Mouse (Mus musculus) erythroblast, embryonic 14.5 days (primary cell): ENCODE results near the gene Btbd9. TPM values are rescaled to one million over a fixed set of nuclear protein-coding genes. Genes with fewer than 3 reads are reported as not detected.

ENCODE experiments used
- H3K27me3 ChIP-seq: 2 replicates; pipeline ENCODE4 v1.6.1; 2012; ENCODE audit warnings: inconsistent platforms; ENCODE audit not compliant: control insufficient read depth
- H3K36me3 ChIP-seq: 2 replicates; pipeline ENCODE4 v1.6.1; 2012; ENCODE audit warnings: mild to moderate bottlenecking, inconsistent platforms; ENCODE audit not compliant: control insufficient read depth
- H3K4me1 ChIP-seq: 2 replicates; pipeline ENCODE4 v1.6.1; 2012; ENCODE audit warnings: inconsistent platforms; ENCODE audit not compliant: control insufficient read depth
- H3K4me3 ChIP-seq: replicated peaks from 2 replicates; pipeline ENCODE3; 2012; ENCODE audit warnings: moderate library complexity, mild to moderate bottlenecking, inconsistent platforms
- H3K9me3 ChIP-seq: 2 replicates; pipeline ENCODE4 v1.6.1; 2012; ENCODE audit warnings: low read length, inconsistent platforms, mixed read lengths; ENCODE audit not compliant: control insufficient read depth
- GATA1 ChIP-seq: IDR thresholded peaks from 2 replicates; pipeline ENCODE4 v1.6.1; 2012; ENCODE audit warnings: low read length, inconsistent platforms, mixed read lengths
- TAL1 ChIP-seq: IDR thresholded peaks from 3 replicates; pipeline ENCODE4 v1.6.1; 2012; ENCODE audit warnings: low read length, inconsistent platforms, mixed read lengths
- polyA plus RNA-seq: library from polyadenylated mRNA; stranded (reverse); fragments of >175 nt; gene quantifications from 2 replicates; pipeline ENCODE4 v1.2.3, GENCODE M21; 2012

Btbd9 gene
- polyA plus RNA-seq, 1 experiment = 0.26 TPM

GRCm38 (mm10) chr17:30232698-30233097 is 343.6 kb downstream of the Btbd9 start:
- H3K4me3 ChIP-seq = no peak overlapping the region
- H3K36me3 ChIP-seq = no peaks in the 10 kb centered on the region
- no peaks in the 10 kb centered on the region for H3K27me3 ChIP-seq
- no peaks in the 10 kb centered on the region for H3K9me3 ChIP-seq
- no peak for TF ChIP-seq TAL1
- TF ChIP-seq GATA1 = no peak
- H3K4me1 ChIP-seq = no peaks in the 10 kb centered on the region

GRCm38 (mm10) chr17:30231483-30231882 is 344.8 kb downstream of the Btbd9 start:
- no peaks in the 10 kb centered on the region for H3K4me1 ChIP-seq
- no peaks in the 10 kb centered on the region for H3K36me3 ChIP-seq
- H3K9me3 ChIP-seq = no peaks in the 10 kb centered on the region
- H3K27me3 ChIP-seq = no peaks in the 10 kb centered on the region
- TF ChIP-seq GATA1 (no peak), TAL1 (no peak)
- H3K4me3 ChIP-seq = no peak overlapping the region

DNA sequence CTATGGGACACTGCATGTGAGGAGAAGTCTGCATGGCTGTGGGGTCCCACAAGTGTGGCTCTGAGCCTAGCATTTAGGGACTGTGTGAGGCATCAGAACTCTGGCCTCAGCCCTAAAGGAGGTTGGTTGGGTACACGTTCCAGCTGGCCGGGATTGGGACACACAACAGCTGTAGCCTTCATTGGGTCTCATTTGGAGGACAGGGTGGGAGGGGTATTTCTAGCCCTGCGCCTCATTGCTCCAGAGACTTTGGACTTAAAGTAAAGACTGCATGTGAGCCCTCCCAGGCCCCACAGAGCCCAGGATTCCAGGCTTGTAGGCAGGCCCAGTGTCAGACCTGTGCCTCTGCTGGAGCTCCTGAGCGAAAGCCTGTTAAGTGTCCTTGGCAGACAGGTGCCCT is 345.9 kb downstream of the Btbd9 start:
- Histone ChIP-seq H3K36me3 (no peaks in the 10 kb centered on the region), H3K27me3 (no peaks in the 10 kb centered on the region), H3K4me1 (no peaks in the 10 kb centered on the region), H3K4me3 (no peak overlapping the region), H3K9me3 (no peaks in the 10 kb centered on the region)
- TF ChIP-seq GATA1 (no peak), TAL1 (no peak)

GRCm38 (mm10) chr17:30228439-30229215 is 347.7 kb downstream of the Btbd9 start:
- H3K4me1 ChIP-seq = no peaks in the 10 kb centered on the region
- no peaks in the 10 kb centered on the region for H3K36me3 ChIP-seq
- H3K4me3 ChIP-seq = no peak overlapping the region
- H3K9me3 ChIP-seq = no peaks in the 10 kb centered on the region
- H3K27me3 ChIP-seq = no peaks in the 10 kb centered on the region
- no peak for TF ChIP-seq GATA1
- TF ChIP-seq TAL1 = no peak

GRCm38 (mm10) chr17:30225030-30225740 is 351.1 kb downstream of the Btbd9 start:
- Histone ChIP-seq H3K4me1 (no peaks in the 10 kb centered on the region), H3K36me3 (no peaks in the 10 kb centered on the region), H3K9me3 (no peaks in the 10 kb centered on the region), H3K27me3 (no peaks in the 10 kb centered on the region), H3K4me3 (no peak overlapping the region)
- TF ChIP-seq GATA1 (no peak), TAL1 (no peak)

GRCm38 (mm10) chr17:30222837-30223236 is 353.5 kb downstream of the Btbd9 start:
- no peak for TF ChIP-seq TAL1
- no peak for TF ChIP-seq GATA1
- Histone ChIP-seq H3K36me3 (no peaks in the 10 kb centered on the region), H3K4me3 (no peak overlapping the region), H3K9me3 (no peaks in the 10 kb centered on the region), H3K27me3 (no peaks in the 10 kb centered on the region), H3K4me1 (no peaks in the 10 kb centered on the region)

DNA sequence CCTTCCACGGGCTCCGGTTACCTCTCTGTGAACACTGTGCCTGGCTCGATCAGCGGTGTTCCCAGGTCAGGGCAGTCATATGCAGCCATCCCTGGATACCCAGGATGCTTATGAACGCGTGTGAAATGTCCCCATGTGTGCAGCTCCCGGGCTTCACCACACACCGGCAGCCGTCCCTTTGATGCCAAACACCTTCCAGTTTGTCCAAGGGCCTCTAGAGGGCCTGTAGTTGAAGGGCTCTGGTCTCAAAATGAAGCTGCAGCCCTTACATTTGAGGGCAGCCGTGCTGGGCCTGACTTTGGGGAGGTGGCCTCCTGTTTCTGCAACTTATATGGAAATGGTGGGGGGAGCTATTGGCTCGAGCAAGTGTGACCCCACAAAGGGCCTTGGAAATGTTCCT is 353.9 kb downstream of the Btbd9 start:
- H3K36me3 ChIP-seq = no peaks in the 10 kb centered on the region
- H3K9me3 ChIP-seq = no peaks in the 10 kb centered on the region
- no peak overlapping the region for H3K4me3 ChIP-seq
- H3K4me1 ChIP-seq = no peaks in the 10 kb centered on the region
- H3K27me3 ChIP-seq = no peaks in the 10 kb centered on the region
- no peak for TF ChIP-seq TAL1
- TF ChIP-seq GATA1 = no peak

DNA sequence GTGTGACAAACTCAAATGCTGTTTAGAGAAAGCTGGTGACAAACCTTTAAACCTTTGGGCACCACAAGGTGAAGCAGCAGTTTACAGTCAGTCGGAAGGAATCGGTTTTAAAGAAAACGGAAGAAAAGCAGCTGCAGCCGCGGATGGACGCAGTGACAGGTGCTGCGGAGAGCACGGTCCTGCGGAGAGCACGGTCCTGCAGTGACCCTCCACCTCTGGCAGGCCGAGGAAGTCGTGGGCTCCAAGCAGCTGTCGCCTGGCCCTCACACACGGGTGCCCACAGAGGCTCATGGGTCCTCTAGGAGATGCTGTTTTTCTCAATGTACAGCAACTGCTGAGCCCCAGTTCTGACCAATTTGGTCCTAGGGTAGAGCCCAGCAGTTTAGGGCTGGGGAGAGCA is 354.6 kb downstream of the Btbd9 start:
- no peak overlapping the region for H3K4me3 ChIP-seq
- H3K4me1 ChIP-seq = no peaks in the 10 kb centered on the region
- no peak for TF ChIP-seq TAL1
- TF ChIP-seq GATA1 = no peak
- no peaks in the 10 kb centered on the region for H3K9me3 ChIP-seq
- no peaks in the 10 kb centered on the region for H3K36me3 ChIP-seq
- no peaks in the 10 kb centered on the region for H3K27me3 ChIP-seq

GRCm38 (mm10) chr17:30215741-30216140 is 360.5 kb downstream of the Btbd9 start:
- no peak for TF ChIP-seq GATA1
- no peak for TF ChIP-seq TAL1
- Histone ChIP-seq H3K4me1 (no peaks in the 10 kb centered on the region), H3K27me3 (no peaks in the 10 kb centered on the region), H3K36me3 (peaks cover 6% of the 10 kb centered on the region), H3K9me3 (no peaks in the 10 kb centered on the region), H3K4me3 (no peak overlapping the region)

GRCm38 (mm10) chr17:30214393-30214792 is 361.9 kb downstream of the Btbd9 start:
- Histone ChIP-seq H3K4me1 (no peaks in the 10 kb centered on the region), H3K27me3 (no peaks in the 10 kb centered on the region), H3K9me3 (no peaks in the 10 kb centered on the region), H3K36me3 (peaks cover 17% of the 10 kb centered on the region), H3K4me3 (no peak overlapping the region)
- TF ChIP-seq TAL1 (no peak), GATA1 (no peak)
